Mouse (Mus musculus): ENCODE results near the gene Stat5b. TPM values are rescaled to one million over a fixed set of nuclear protein-coding genes. Genes with fewer than 3 reads are reported as not detected.

Stat5b gene
- polyA plus RNA-seq, 1 experiment from 2014 or later, result 33.7 TPM

DNA sequence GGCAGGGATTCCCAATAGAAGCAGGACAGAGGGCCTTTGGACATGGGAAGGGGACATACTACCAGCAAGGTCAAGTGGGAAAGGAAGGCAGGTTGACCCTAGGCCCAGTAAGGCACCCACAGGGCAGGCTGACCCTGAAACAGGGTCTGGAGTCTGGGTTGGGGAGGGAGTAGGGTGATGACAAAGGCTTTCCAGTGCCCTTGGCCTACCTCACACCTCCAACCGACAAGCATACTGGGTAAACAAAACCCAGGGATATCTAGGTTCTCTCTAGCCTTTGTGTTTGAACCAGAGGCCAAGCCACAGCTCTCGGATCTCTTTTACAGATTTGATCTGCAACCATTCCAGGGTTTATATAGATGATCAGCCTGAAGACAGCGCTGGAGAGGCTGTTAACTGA, 37.2 kb upstream of the Stat5b start:
- WGBS (ENCODE audit: insufficient replicate concordance), result 64% methylated on average over 3 of the region's 3 CpGs
- H3K4me3 ChIP-seq, result no peak overlapping the region
- no peak for ATAC-seq
- H3K27ac ChIP-seq, result peak overlapping the region; percentile 90
- no peaks in the 10 kb centered on the region for H3K9me3 ChIP-seq (replicated peaks)
- no peak overlapping the region for H3K4me2 ChIP-seq
- peaks cover 73% of the 10 kb centered on the region for H3K36me3 ChIP-seq
- peaks cover 85% of the 10 kb centered on the region for H3K4me1 ChIP-seq
- no peaks in the 10 kb centered on the region for H3K27me3 ChIP-seq (replicated peaks)
- H3K9ac ChIP-seq, result no peak overlapping the region

DNA sequence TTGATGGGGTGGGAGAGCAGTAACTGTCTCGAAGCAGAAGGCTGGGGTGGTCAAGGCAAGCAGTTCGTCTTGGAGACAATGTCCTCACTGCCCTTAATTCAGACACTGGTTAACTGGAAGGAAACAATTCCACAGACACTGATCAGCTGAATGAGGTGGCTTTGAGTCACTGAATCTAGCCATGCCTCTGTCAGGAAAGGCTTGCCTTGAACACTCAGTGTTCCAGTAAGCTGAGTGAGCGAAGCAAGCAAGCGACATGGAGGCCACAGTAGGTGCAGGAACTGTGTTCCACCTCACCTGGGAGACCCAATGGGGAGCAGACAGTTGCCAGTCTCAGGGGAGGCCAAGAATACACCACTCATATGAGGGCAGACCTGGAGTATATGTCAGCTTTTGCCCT, 36.7 kb upstream of the Stat5b start:
- 82% methylated on average over 4 of the region's 4 CpGs for WGBS (ENCODE audit: insufficient replicate concordance)
- no peaks in the 10 kb centered on the region for H3K9me3 ChIP-seq (replicated peaks)
- H3K4me3 ChIP-seq, result no peak overlapping the region
- H3K27ac ChIP-seq, result peak overlapping the region; percentile 90
- 0 out of 2 replicates have a peak overlapping the region, but pooled peaks have one; percentile 52 for H3K9ac ChIP-seq
- H3K27me3 ChIP-seq (replicated peaks), result no peaks in the 10 kb centered on the region
- H3K4me2 ChIP-seq, result no peak overlapping the region
- ATAC-seq, result no peak
- peaks cover 70% of the 10 kb centered on the region for H3K36me3 ChIP-seq
- peaks cover 80% of the 10 kb centered on the region for H3K4me1 ChIP-seq

DNA sequence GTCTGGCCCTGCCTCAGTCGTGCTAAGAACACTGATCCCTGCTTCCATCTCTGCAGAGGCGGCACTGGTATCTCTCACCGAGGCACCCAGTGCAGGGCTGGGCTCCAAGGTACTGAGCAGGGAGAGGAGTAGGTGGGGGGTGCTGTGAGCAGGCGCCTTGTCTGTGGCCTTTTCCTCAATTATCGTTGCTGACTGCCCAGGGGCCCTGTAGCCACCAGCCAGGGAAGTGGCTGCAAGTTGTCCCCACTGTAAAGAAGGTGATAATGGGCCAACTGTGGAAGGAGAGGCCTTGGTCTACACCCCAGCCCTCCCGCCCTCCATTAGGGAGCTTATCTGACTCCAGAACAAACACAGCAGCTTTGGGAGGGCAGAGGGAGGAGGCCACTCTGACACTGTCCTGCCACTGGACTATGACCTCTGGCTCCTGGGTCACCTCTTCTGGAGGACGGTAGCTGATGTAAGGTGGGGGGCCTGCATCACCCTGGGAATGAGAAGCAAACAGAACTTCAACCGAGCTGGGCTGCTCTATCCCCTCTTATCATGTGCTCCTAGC, 35.7 kb upstream of the Stat5b start:
- no peaks in the 10 kb centered on the region for H3K27me3 ChIP-seq (replicated peaks)
- H3K4me2 ChIP-seq, result peak overlapping the region; percentile 52
- peak overlapping the region; percentile 52 for H3K9ac ChIP-seq
- H3K4me3 ChIP-seq, result no peak overlapping the region
- ATAC-seq, result peak; percentile 92
- peak overlapping the region; percentile 90 for H3K27ac ChIP-seq
- H3K36me3 ChIP-seq, result peaks cover 75% of the 10 kb centered on the region
- peaks cover 74% of the 10 kb centered on the region for H3K4me1 ChIP-seq
- H3K9me3 ChIP-seq (replicated peaks), result no peaks in the 10 kb centered on the region
- 8% methylated on average over 8 of the region's 8 CpGs for WGBS (ENCODE audit: insufficient replicate concordance)

DNA sequence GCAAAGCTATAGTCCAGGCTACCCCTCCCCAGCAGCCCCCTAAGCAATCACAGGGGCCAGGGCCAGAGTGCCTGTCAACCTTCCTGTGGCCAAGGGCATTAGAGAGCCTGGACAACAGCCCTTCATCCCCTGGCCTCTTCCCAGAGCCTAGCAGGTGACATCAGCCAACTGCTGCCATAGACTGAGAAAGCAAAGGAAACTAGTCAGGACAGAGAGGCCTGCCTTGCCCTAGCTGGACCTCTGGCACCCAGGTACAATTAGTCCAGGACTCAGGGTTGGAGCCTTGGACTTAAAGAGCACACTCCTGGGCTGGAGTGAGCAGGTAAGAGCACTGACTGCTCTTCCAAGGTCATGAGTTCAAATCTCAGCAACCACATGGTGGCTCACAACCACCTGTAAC, 34.9 kb upstream of the Stat5b start:
- H3K9me3 ChIP-seq (replicated peaks), result no peaks in the 10 kb centered on the region
- peaks cover 76% of the 10 kb centered on the region for H3K36me3 ChIP-seq
- H3K27ac ChIP-seq, result peak overlapping the region; percentile 90
- no peaks in the 10 kb centered on the region for H3K27me3 ChIP-seq (replicated peaks)
- H3K4me2 ChIP-seq, result peak overlapping the region; percentile 52
- no peak for ATAC-seq
- H3K4me1 ChIP-seq, result peaks cover 74% of the 10 kb centered on the region
- peak overlapping the region; percentile 52 for H3K9ac ChIP-seq
- H3K4me3 ChIP-seq, result no peak overlapping the region

DNA sequence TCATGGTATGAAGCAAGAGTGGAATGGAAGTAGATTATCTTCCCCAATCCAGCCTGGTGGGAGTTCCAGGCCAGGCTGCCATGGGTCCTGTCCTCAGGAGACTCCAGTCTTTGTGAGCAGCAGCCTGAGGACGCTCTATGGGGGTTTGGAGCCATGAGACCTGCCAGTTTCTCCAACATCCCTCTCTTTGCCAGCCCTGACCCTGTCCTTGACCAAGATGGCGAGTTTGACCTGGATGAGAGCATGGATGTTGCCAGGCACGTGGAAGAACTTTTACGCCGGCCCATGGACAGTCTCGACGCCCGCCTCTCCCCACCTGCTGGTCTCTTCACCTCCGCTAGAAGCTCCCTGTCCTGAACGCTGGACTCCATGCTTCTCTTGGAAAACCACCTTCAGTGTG, 33.1 kb upstream of the Stat5b start:
- Histone ChIP-seq H3K27me3 (replicated peaks) (no peaks in the 10 kb centered on the region), H3K27ac (no peak overlapping the region), H3K9ac (no peak overlapping the region), H3K4me3 (no peak overlapping the region), H3K36me3 (peaks cover 71% of the 10 kb centered on the region), H3K4me1 (peaks cover 75% of the 10 kb centered on the region), H3K9me3 (replicated peaks) (no peaks in the 10 kb centered on the region), H3K4me2 (no peak overlapping the region)
- WGBS (ENCODE audit: insufficient replicate concordance), result 89% methylated on average over 10 of the region's 10 CpGs
- no peak for ATAC-seq

DNA sequence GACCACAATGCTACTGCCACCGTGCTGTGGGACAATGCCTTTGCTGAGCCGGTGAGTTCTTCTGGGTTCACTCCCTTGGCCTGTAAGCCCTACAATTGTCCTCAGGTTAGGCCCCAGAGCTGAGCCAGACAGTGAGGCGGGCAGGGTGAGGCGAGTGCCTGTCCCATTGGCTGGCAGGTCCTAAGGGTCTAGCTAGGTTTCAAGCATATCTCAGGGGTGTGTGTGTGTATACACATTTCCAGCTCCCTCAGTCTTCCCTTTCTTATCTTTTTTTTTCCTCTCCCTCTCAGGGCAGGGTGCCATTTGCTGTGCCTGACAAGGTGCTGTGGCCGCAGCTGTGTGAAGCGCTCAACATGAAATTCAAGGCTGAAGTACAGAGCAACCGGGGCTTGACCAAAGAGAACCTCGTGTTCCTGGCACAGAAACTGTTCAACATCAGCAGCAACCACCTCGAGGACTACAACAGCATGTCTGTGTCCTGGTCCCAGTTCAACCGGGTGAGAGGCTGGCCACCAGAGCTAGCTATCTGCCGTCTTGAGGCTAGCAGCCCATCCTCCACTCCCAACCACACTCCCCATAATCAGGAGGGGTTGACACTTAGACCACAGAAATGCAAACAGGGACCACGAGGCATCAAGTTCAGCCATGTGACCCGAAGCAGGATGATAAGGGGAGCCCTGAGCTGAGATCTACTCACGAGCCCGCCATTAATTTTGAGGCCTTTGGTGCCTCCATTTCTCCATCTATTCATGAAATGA, 29.0 kb upstream of the Stat5b start:
- peak overlapping the region; percentile 51 for H3K27ac ChIP-seq
- 43% methylated on average over 15 of the region's 15 CpGs for WGBS (ENCODE audit: insufficient replicate concordance)
- 0 out of 2 replicates have a peak overlapping the region, but pooled peaks have one; percentile 10 for H3K4me2 ChIP-seq
- H3K36me3 ChIP-seq, result peaks cover 80% of the 10 kb centered on the region
- H3K4me3 ChIP-seq, result no peak overlapping the region
- no peaks in the 10 kb centered on the region for H3K27me3 ChIP-seq (replicated peaks)
- ATAC-seq, result peak; percentile 74
- H3K4me1 ChIP-seq, result peaks cover 33% of the 10 kb centered on the region
- H3K9me3 ChIP-seq (replicated peaks), result no peaks in the 10 kb centered on the region
- no peak overlapping the region for H3K9ac ChIP-seq

DNA sequence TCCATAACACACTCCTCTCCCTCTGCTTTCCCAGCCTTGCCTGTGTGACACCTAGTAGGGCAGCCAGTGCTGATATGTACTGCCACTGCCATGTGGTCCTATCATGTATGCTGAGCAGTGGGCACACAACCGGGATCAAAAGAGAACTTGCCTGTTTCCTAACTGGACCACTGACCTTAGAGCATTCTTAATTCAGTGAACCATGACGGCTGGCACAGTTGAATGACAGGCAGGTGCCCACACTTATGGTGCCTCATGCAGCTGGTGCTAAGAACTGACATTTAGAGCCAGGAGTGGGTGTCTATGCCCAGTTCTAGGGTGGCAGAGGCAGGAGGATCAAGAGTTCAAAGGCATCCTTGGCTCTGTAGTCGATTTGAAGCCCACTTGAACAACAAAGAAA, 25.2 kb upstream of the Stat5b start:
- no peak overlapping the region for H3K4me3 ChIP-seq
- no peak for ATAC-seq
- peaks cover 23% of the 10 kb centered on the region for H3K4me1 ChIP-seq
- 65% methylated on average over 3 of the region's 3 CpGs for WGBS (ENCODE audit: insufficient replicate concordance)
- no peaks in the 10 kb centered on the region for H3K9me3 ChIP-seq (replicated peaks)
- H3K9ac ChIP-seq, result no peak overlapping the region
- H3K27me3 ChIP-seq (replicated peaks), result no peaks in the 10 kb centered on the region
- H3K36me3 ChIP-seq, result peaks cover 69% of the 10 kb centered on the region
- H3K27ac ChIP-seq, result no peak overlapping the region
- no peak overlapping the region for H3K4me2 ChIP-seq

DNA sequence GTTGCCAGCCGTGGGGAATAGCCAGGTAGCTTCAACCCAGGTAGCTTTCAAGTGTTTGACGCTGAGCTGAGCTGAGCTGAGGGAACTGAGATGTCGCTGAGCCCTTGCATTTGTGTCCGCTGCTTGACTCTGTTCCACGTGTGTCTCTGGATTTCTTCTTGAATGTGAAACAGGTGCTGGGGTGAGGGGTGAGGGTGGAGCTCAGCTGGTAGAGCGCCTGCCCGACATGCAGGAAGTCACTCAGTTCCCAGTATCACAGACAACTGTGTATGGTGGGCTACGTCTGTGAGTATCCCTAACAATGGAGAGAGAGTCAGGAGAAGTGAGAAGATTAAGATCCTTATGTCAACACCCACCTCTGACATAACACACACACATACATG, 20.4 kb upstream of the Stat5b start:
- Histone ChIP-seq H3K4me1 (peaks cover 3% of the 10 kb centered on the region; the same call in 1 of the 2 replicates), H3K9ac (no peak overlapping the region), H3K36me3 (peaks cover 39% of the 10 kb centered on the region), H3K9me3 (replicated peaks) (no peaks in the 10 kb centered on the region), H3K27me3 (replicated peaks) (no peaks in the 10 kb centered on the region), H3K4me3 (no peak overlapping the region), H3K27ac (no peak overlapping the region), H3K4me2 (no peak overlapping the region)
- 76% methylated on average over 8 of the region's 8 CpGs for WGBS (ENCODE audit: insufficient replicate concordance)
- no peak for ATAC-seq

DNA sequence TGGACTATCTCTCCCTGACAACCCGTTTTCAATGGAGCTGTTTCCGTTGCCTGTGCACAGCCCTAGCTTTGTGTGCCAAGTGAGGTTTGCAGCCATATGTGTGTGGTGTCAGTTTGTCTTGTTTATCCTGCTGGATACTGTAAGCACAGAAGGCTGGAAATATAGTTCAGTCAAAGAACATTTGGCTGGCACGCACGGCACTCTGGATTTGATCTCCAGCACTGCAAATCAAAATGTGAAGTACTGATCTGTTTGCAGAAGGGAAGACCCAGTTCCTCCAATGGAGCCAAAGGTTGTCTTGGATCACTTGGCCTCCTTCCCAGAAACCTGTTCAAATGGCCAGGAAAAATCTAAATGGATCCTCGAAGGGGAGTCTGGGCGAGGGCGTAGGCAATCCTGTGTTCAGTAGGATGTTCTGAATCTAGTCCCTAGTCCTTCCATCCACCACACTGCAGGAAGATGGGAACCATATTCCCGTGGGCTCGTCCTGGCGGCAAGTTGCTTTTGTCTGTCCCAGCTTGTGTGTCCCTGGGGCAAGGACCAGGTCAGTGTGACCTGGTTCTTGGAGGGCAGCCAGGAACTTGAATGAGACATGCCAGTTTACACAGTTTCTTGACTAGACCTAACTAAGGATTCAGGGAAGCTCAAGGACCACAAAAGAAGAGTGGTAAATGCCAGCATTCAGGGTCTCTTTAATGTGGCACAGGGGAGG, 19.9 kb upstream of the Stat5b start:
- H3K4me3 ChIP-seq, result no peak overlapping the region
- H3K4me2 ChIP-seq, result no peak overlapping the region
- no peak overlapping the region for H3K9ac ChIP-seq
- no peak for ATAC-seq
- WGBS (ENCODE audit: insufficient replicate concordance), result 79% methylated on average over 10 of the region's 10 CpGs
- H3K9me3 ChIP-seq (replicated peaks), result no peaks in the 10 kb centered on the region
- no peaks in the 10 kb centered on the region for H3K27me3 ChIP-seq (replicated peaks)
- peaks cover 37% of the 10 kb centered on the region for H3K36me3 ChIP-seq
- peaks cover 9% of the 10 kb centered on the region for H3K4me1 ChIP-seq
- no peak overlapping the region for H3K27ac ChIP-seq

DNA sequence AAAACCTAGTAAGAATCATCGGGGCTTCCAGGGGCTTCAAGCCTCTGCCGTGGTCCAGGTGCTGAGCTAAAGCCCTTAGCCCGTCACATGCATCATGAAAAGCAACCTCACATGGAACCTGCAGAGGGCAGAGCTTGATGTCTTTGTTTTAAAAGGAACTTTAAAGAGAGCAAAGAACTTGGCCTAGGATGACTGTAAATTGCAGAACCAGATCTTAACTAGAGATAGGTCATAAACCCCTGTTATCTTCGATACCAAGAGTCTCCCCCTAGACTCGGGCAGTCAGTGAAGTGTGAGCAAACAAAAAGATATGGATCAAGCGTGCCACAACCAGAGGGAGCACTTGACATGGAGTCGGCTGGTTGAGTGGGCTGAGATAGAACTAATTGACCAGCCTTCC, 15.1 kb upstream of the Stat5b start:
- Histone ChIP-seq H3K9ac (no peak overlapping the region), H3K9me3 (replicated peaks) (no peaks in the 10 kb centered on the region), H3K36me3 (peaks cover 38% of the 10 kb centered on the region), H3K4me1 (peaks cover 36% of the 10 kb centered on the region), H3K4me3 (no peak overlapping the region), H3K27me3 (replicated peaks) (no peaks in the 10 kb centered on the region), H3K4me2 (no peak overlapping the region), H3K27ac (no peak overlapping the region)
- 50% methylated on average over 7 of the region's 7 CpGs for WGBS (ENCODE audit: insufficient replicate concordance)
- ATAC-seq, result no peak

DNA sequence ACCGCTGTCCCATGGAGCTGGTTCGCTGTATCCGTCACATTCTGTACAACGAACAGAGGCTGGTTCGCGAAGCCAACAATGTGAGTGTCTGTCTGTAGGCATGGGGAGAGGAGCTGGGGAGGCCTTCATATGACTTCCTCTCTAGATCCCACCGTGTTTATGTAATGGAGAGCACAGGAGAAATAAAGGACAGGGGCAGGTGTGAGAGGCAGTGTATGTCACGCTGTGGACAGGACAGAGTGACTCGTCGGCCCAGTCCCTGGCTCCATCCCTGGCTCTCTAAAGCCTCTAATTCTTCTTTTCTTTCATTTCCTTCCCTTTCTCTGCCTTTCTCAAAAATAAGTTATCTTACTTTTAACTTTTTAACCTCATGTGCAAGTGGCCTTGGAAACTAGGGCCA, 12.6 kb upstream of the Stat5b start:
- 88% methylated on average over 10 of the region's 10 CpGs for WGBS (ENCODE audit: insufficient replicate concordance)
- peaks cover 33% of the 10 kb centered on the region for H3K36me3 ChIP-seq
- no peak overlapping the region for H3K4me3 ChIP-seq
- peaks cover 55% of the 10 kb centered on the region for H3K4me1 ChIP-seq
- no peak overlapping the region for H3K4me2 ChIP-seq
- no peak for ATAC-seq
- H3K27me3 ChIP-seq (replicated peaks), result no peaks in the 10 kb centered on the region; the same call in 1 of the 2 replicates
- no peaks in the 10 kb centered on the region for H3K9me3 ChIP-seq (replicated peaks)
- no peak overlapping the region for H3K9ac ChIP-seq
- H3K27ac ChIP-seq, result no peak overlapping the region

DNA sequence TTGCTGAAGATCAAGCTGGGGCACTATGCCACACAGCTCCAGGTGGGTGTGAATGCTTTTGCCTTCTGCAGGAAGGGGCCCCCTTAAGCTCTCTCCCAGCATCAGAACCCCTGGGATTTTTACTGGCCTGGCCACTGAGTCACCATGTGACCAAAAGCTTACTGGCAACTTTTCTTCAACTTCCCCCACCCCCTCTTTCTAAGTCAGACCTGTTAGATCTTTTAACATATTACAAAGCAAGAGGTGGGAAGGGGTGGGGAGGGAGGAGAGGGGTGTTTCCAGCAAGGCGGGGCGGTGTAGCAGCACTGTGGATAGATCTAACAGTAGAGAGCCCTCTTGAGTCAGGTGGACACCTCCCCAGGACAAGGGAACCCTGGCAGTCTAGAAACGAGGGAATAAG, 11.3 kb upstream of the Stat5b start:
- Histone ChIP-seq H3K27me3 (replicated peaks) (peaks cover 6% of the 10 kb centered on the region), H3K9me3 (replicated peaks) (no peaks in the 10 kb centered on the region), H3K4me1 (peaks cover 55% of the 10 kb centered on the region), H3K27ac (no peak overlapping the region), H3K4me2 (peak overlapping the region; percentile 95), H3K36me3 (peaks cover 29% of the 10 kb centered on the region), H3K4me3 (no peak overlapping the region), H3K9ac (no peak overlapping the region)
- 40% methylated on average over 3 of the region's 3 CpGs for WGBS (ENCODE audit: insufficient replicate concordance)
- no peak for ATAC-seq

All from liver, embryonic 12.5 days (tissue).